Comparison of ENCODE assay signal across 32 mouse cellular contexts in genomic region chr1:82743962-82744361, GRCm38 (mm10). TPM values are rescaled to one million over a fixed set of nuclear protein-coding genes. Genes with fewer than 3 reads are reported as not detected.
DNase-seq lines count a peak whose midpoint lies in the region; ATAC-seq lines count a peak whose summit lies in the region.
"Had no signal": no experiment of that assay in that cellular context is flagged by ENCODE, and none has a peak within 500 bp of the region (broad histone marks: within the 10 kb centered on the region; RNA-seq: fewer than 3 reads in every experiment).

No protein-coding gene starts in this region.

- H3K36me3 ChIP-seq in kidney, embryonic 16.5 days (ENCODE audit: insufficient read depth, low read length) = peaks cover 16% of the 10 kb centered on the region

- H3K4me3 ChIP-seq in kidney, embryonic 16.5 days (ENCODE audit: low read length) = no peak overlapping the region
- H3K4me3 ChIP-seq: forebrain, embryonic 10.5 days; gastrocnemius, adult 2 months; heart, embryonic 12.5 days; hindbrain, embryonic 12.5 days; hindbrain, embryonic 15.5 days had no signal

- peak overlapping the region; percentile 3; the same call in 1 of the 2 replicates for H3K27ac ChIP-seq in kidney, embryonic 16.5 days (ENCODE audit: low read length)
- H3K27ac ChIP-seq: forebrain, embryonic 10.5 days; gastrocnemius, adult 2 months; hindbrain, embryonic 12.5 days; hindbrain, embryonic 15.5 days had no signal

- 0 out of 2 replicates have a peak, but pooled peaks have one; percentile 51 for ATAC-seq in kidney, embryonic 16.5 days (ENCODE audit: low FRiP score, low TSS enrichment)
- ATAC-seq: forebrain, embryonic 14.5 days; forebrain, postnatal 0 days; intestine, postnatal 0 days; Patski had no signal

- 88% methylated on average over 3 of the region's 3 CpGs for WGBS in kidney, embryonic 16.5 days

- H3K4me2 ChIP-seq in kidney, embryonic 16.5 days (replicated peaks; ENCODE audit: low read depth, low read length) = no peak overlapping the region
- H3K4me2 ChIP-seq: heart, embryonic 12.5 days; hindbrain, embryonic 12.5 days; hindbrain, embryonic 15.5 days had no signal

- H3K4me1 ChIP-seq in kidney, embryonic 16.5 days (ENCODE audit: insufficient read depth, low read length) = no peaks in the 10 kb centered on the region
- H3K4me1 ChIP-seq: forebrain, embryonic 10.5 days; heart, embryonic 12.5 days; hindbrain, embryonic 12.5 days; hindbrain, embryonic 15.5 days had no signal

- DNase-seq in adrenal gland, adult 2 months = peak; percentile 10
- DNase-seq in adrenal gland, postnatal 4 days (ENCODE audit: low spot score in 2 of 2) = no peak
- DNase-seq in kidney, postnatal 4 days = no peak
- peak; percentile 12 for DNase-seq in ZHBTc4 (ENCODE audit: low read depth, low spot score)
- DNase-seq in adrenal gland, postnatal 14 days = peak; percentile 8
- DNase-seq in gastrocnemius, adult 8-10 months (ENCODE audit: low spot score in 2 of 2) = no peak
- DNase-seq: B cell, adult 2 months; cerebellum, adult 18-20 months; cerebellum, adult 9-10 months; cerebellum, postnatal 14 days; forebrain, postnatal 0 days; gastrocnemius, adult 2 months; gastrocnemius, postnatal 25 days; heart, adult 18-20 months; heart, postnatal 14 days had no signal

- no peak overlapping the region for H3K9ac ChIP-seq in kidney, embryonic 16.5 days (replicated peaks; ENCODE audit: low read length)
- H3K9ac ChIP-seq: forebrain, postnatal 0 days; heart, embryonic 12.5 days; hindbrain, embryonic 12.5 days; hindbrain, embryonic 15.5 days had no signal

- H3K9me3 ChIP-seq in kidney, embryonic 16.5 days (ENCODE audit: low read length) = no peaks in the 10 kb centered on the region
- H3K9me3 ChIP-seq: forebrain, embryonic 10.5 days; G1E; heart, embryonic 12.5 days; hindbrain, embryonic 12.5 days; hindbrain, embryonic 15.5 days had no signal

- H3K27me3 ChIP-seq in kidney, embryonic 16.5 days (ENCODE audit: insufficient read depth, low read length) = no peaks in the 10 kb centered on the region
- H3K27me3 ChIP-seq: CH12.LX; heart, embryonic 12.5 days; hindbrain, embryonic 12.5 days; hindbrain, embryonic 15.5 days; Patski had no signal

RNA-seq across cellular contexts. Expression of gene Mff, which starts 19.3 kb away (rescaled TPM):
- total RNA-seq in adrenal gland, adult 2 months (2021) = 100 to 1,000 TPM; 133 to 135 TPM
- 242 and 318 TPM in 2 replicates for polyA plus RNA-seq in adrenal gland, adult 2 months (2012; rRNA removed)
- total RNA-seq in adrenal gland, postnatal 4 days (2021) = 100 to 1,000 TPM; 162 to 165 TPM
- 217 and 253 TPM in 2 replicates for polyA plus RNA-seq in kidney, embryonic 16.5 days (2015; fragmentation: Nextera tagmentation; extraction: Ambion mirVana)
- total RNA-seq in adrenal gland, postnatal 14 days (2021) = 129 and 138 TPM in 2 replicates
- 100 to 1,000 TPM; 118 to 174 (median 140) TPM for total RNA-seq in gastrocnemius, adult 8-10 months (2022)

RNA-seq across cellular contexts. Expression of gene Tm4sf20, which starts 24.3 kb away (rescaled TPM):
- total RNA-seq in adrenal gland, adult 2 months (2021) = not detected
- not detected in 2 replicates for polyA plus RNA-seq in adrenal gland, adult 2 months (2012; rRNA removed)
- not detected for total RNA-seq in adrenal gland, postnatal 4 days (2021)
- 1.1 and 1.7 TPM in 2 replicates for polyA plus RNA-seq in kidney, embryonic 16.5 days (2015; fragmentation: Nextera tagmentation; extraction: Ambion mirVana)
- total RNA-seq in adrenal gland, postnatal 14 days (2021) = not detected in 2 replicates
- total RNA-seq in gastrocnemius, adult 8-10 months (2022) = not detected
- total RNA-seq: CH12.LX; forebrain, postnatal 0 days; G1E; gastrocnemius, adult 2 months; gastrocnemius, postnatal 25 days; heart, adult 18-20 months; heart, postnatal 14 days; hematopoietic stem cell, adult 5-6 weeks had no signal
- polyA plus RNA-seq: embryonic facial prominence, embryonic 11.5 days; forebrain, embryonic 10.5 days; forebrain, embryonic 14.5 days; forebrain, postnatal 0 days; frontal cortex, adult 2 months; G1E; gonadal fat pad, adult 2 months; heart, embryonic 12.5 days; hindbrain, embryonic 12.5 days; hindbrain, embryonic 15.5 days had no signal

RNA-seq across cellular contexts. Expression of gene Gm47791, which starts 27.1 kb away (rescaled TPM):
- total RNA-seq in adrenal gland, adult 2 months (2021) = not detected
- not detected in 2 replicates for polyA plus RNA-seq in adrenal gland, adult 2 months (2012; rRNA removed)
- total RNA-seq in adrenal gland, postnatal 4 days (2021) = not detected
- not detected in 2 replicates for polyA plus RNA-seq in kidney, embryonic 16.5 days (2015; fragmentation: Nextera tagmentation; extraction: Ambion mirVana)
- not detected in 2 replicates for total RNA-seq in adrenal gland, postnatal 14 days (2021)
- total RNA-seq in gastrocnemius, adult 8-10 months (2022) = not detected
- total RNA-seq: CH12.LX; forebrain, postnatal 0 days; G1E; gastrocnemius, adult 2 months; gastrocnemius, postnatal 25 days; heart, adult 18-20 months; heart, postnatal 14 days; hematopoietic stem cell, adult 5-6 weeks had no signal
- polyA plus RNA-seq: embryonic facial prominence, embryonic 11.5 days; embryonic facial prominence, embryonic 14.5 days; forebrain, embryonic 10.5 days; forebrain, embryonic 14.5 days; forebrain, postnatal 0 days; frontal cortex, adult 2 months; G1E; gonadal fat pad, adult 2 months; heart, embryonic 12.5 days; heart, embryonic 16.5 days; hindbrain, embryonic 12.5 days; hindbrain, embryonic 15.5 days; intestine, embryonic 14.5 days; intestine, postnatal 0 days; Patski had no signal

Comparison
In these comparisons a context has a peak if more than half of its experiments do, and no peak if none do; other contexts are left out.
1. DNase-seq: peak in adrenal gland, adult 2 months (single experiment), ZHBTc4 (single experiment) and adrenal gland, postnatal 14 days (single experiment); none in adrenal gland, postnatal 4 days (0 of 2), kidney, postnatal 4 days (0 of 2) and gastrocnemius, adult 8-10 months (0 of 2).